Mouse (Mus musculus) limb, embryonic 15.5 days (tissue): ENCODE results near the gene Ddx5. TPM values are rescaled to one million over a fixed set of nuclear protein-coding genes. Genes with fewer than 3 reads are reported as not detected.
A peak's percentile ranks its signal among the peaks of the same experiment; 100 is the strongest.
"Not testable (repeated sequence)": the region's sequence is repeated elsewhere in the genome, so short reads cannot be mapped to it uniquely, and the experiment has no call there.

Experiments used
- ATAC-seq: fragments of 200-750 bp; cut with Nextera tagmentation; 2 replicates; pipeline ENCODE4 v1.8.0; 2017; ENCODE audit warnings: low read depth, moderate TSS enrichment; ENCODE audit not compliant: insufficient number of reproducible peaks, low FRiP score, low TSS enrichment
- H3K27ac ChIP-seq: fragments of 300-500 bp; sonication (generic); 2 replicates; pipeline ENCODE4 v1.5.1; 2015; ENCODE audit warnings: moderate library complexity, mild to moderate bottlenecking, inconsistent platforms
- H3K27me3 ChIP-seq: fragments of 300-500 bp; sonication (generic); 2 replicates; pipeline ENCODE4 v1.6.1; 2015; ENCODE audit warnings: inconsistent platforms
- H3K36me3 ChIP-seq: fragments of 300-500 bp; sonication (generic); 2 replicates; pipeline ENCODE4 v1.6.1; 2015; ENCODE audit warnings: inconsistent platforms
- H3K4me1 ChIP-seq: fragments of 300-500 bp; sonication (generic); 2 replicates; pipeline ENCODE4 v1.6.1; 2015; ENCODE audit warnings: inconsistent platforms
- H3K4me2 ChIP-seq: fragments of 300-500 bp; sonication (generic); 2 replicates; pipeline ENCODE4 v1.6.1; 2015; ENCODE audit warnings: mild to moderate bottlenecking, inconsistent platforms
- H3K4me3 ChIP-seq: fragments of 300-500 bp; sonication (generic); 2 replicates; pipeline ENCODE4 v1.5.1; 2015; ENCODE audit warnings: mild to moderate bottlenecking, inconsistent platforms
- H3K9ac ChIP-seq: fragments of 300-500 bp; sonication (generic); 2 replicates; pipeline ENCODE4 v1.6.1; 2015; ENCODE audit warnings: inconsistent platforms
- H3K9me3 ChIP-seq: fragments of 300-500 bp; sonication (generic); 2 replicates; pipeline ENCODE4 v1.6.1; 2016; ENCODE audit warnings: inconsistent platforms
- WGBS: fragments of 180-500 bp; shearing (Covaris S2); methylation state at CpG from one replicate; pipeline ENCODE4 v1.1.7; 2015; 5-methylcytosine and 5-hydroxymethylcytosine counted together
- polyA plus RNA-seq: library from polyadenylated mRNA; unstranded; fragments of >200 nt; fragmentation: Nextera tagmentation; extraction: Ambion mirVana; gene quantifications from 2 replicates; pipeline ENCODE4 v1.2.1, GENCODE M21; 2015

Gene Ddx5
- polyA plus RNA-seq, 1 experiment from 2014 or later: 288 TPM

- Histone ChIP-seq H3K9me3 (no peaks in the 10 kb centered on the region), H3K27me3 (no peaks in the 10 kb centered on the region), H3K4me1 (peaks cover 19% of the 10 kb centered on the region), H3K27ac (no peak overlapping the region), H3K9ac (no peak overlapping the region), H3K4me2 (no peak overlapping the region), H3K36me3 (peaks cover 82% of the 10 kb centered on the region), H3K4me3 (no peak overlapping the region)
- ATAC-seq: no peak
- WGBS: 90% methylated on average over 3 of the region's 3 CpGs
Observed at GRCm38 (mm10) chr11:106817156-106817555, 28.2 kb upstream of the Ddx5 start.

DNA sequence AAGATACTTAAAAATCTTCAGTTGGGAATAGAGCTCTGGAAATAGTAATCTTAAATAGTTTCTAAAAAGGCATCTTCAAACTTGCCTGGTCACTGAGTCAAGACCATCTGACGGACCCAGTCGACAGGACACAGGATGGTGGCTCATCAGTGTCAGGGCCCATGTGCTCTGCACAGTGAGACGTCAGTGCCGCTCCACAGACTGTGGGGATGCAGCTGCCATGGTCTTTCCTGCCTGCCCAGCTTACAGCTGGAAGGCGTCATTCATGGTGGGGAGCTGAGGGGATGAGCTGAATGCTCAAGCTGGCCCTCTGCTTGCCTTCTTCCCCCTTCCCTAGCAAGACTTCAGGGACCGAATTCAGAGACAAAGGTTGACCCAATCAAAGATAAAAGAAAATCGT lies 27.3 kb upstream of the Ddx5 start:
- Histone ChIP-seq H3K4me1 (peaks cover 17% of the 10 kb centered on the region), H3K9ac (no peak overlapping the region), H3K36me3 (peaks cover 84% of the 10 kb centered on the region), H3K4me3 (no peak overlapping the region), H3K27ac (no peak overlapping the region), H3K27me3 (no peaks in the 10 kb centered on the region), H3K9me3 (no peaks in the 10 kb centered on the region), H3K4me2 (no peak overlapping the region)
- WGBS: 75% methylated on average over 7 of the region's 7 CpGs
- ATAC-seq: no peak

- Histone ChIP-seq H3K36me3 (peaks cover 84% of the 10 kb centered on the region), H3K27ac (no peak overlapping the region), H3K4me2 (no peak overlapping the region), H3K4me3 (no peak overlapping the region), H3K27me3 (no peaks in the 10 kb centered on the region), H3K9ac (no peak overlapping the region), H3K4me1 (peaks cover 16% of the 10 kb centered on the region), H3K9me3 (no peaks in the 10 kb centered on the region)
- no peak for ATAC-seq
- 79% methylated on average over 2 of the region's 2 CpGs for whole genome bisulfite sequencing
Observed at GRCm38 (mm10) chr11:106815761-106816160, 26.8 kb upstream of the Ddx5 start.

DNA sequence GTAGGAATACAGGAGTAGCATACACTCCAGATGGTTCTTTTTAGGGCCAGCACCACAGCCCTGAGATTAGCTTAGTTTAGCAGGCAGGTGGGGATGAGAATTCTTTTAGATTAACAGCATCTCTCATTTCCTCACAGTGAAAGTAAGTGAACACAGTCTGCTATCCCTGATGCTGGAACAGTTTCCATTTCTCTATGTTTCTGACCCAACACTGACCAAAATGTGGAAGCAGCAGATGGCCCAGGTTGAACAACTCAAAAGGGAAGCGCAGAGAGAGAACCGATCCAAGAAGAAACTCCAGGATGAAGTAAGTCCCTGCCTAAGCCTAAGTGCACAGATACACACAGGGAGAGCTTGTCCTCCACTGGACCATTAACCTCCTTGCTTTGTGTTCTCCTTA lies 26.3 kb upstream of the Ddx5 start:
- Histone ChIP-seq H3K4me3 (no peak overlapping the region), H3K36me3 (peaks cover 82% of the 10 kb centered on the region), H3K9me3 (no peaks in the 10 kb centered on the region), H3K27ac (no peak overlapping the region), H3K9ac (no peak overlapping the region), H3K4me1 (peaks cover 16% of the 10 kb centered on the region), H3K4me2 (no peak overlapping the region), H3K27me3 (no peaks in the 10 kb centered on the region)
- 91% methylated on average over 2 of the region's 2 CpGs for WGBS
- no peak for ATAC-seq

GRCm38 (mm10) chr11:106814601-106815320 lies 25.8 kb upstream of the Ddx5 start:
- 69% methylated on average over 14 of the region's 14 CpGs for WGBS
- ATAC-seq: no peak
- H3K4me1 ChIP-seq: peaks cover 14% of the 10 kb centered on the region
- H3K27me3 ChIP-seq: no peaks in the 10 kb centered on the region
- H3K9ac ChIP-seq: no peak overlapping the region
- H3K4me2 ChIP-seq: no peak overlapping the region
- no peaks in the 10 kb centered on the region for H3K9me3 ChIP-seq
- peaks cover 84% of the 10 kb centered on the region for H3K36me3 ChIP-seq
- no peak overlapping the region for H3K27ac ChIP-seq
- H3K4me3 ChIP-seq: no peak overlapping the region

DNA sequence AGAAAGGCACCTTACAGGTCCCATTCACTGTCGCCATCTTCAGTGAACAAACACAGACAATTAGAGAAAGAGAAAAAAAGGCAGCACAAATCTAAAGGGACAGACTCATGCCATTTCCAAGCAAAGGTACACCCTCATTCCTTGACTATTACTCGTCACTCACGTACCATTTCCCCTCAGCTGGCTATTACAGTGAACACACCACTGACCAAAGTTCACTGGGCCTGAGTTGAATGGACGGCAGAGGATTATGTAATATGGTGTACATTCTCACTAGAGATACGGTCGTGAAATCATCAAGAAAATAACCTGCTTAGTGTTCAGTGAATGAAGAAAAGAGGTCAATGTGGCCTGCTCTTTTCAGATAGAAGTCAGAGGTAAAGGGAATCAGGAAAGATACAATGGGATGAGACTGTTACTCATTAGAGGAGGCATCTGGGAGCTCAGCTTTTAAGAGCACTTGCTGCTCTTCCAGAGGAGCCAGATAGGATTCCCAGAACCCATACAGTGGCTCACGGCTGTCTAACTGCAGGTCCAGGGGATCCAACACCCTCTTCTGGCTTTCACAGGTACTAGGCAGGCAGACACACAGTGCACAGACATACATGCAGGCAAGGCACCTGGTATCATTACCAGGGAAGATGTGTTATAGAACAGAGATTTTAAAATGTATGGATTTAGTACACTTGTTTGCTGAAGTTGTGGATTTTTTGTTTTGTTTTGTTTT lies 23.6 kb upstream of the Ddx5 start:
- Histone ChIP-seq H3K27ac (no peak overlapping the region), H3K4me3 (no peak overlapping the region), H3K36me3 (peaks cover 76% of the 10 kb centered on the region), H3K27me3 (no peaks in the 10 kb centered on the region), H3K9me3 (no peaks in the 10 kb centered on the region), H3K4me1 (no peaks in the 10 kb centered on the region), H3K9ac (no peak overlapping the region), H3K4me2 (no peak overlapping the region)
- WGBS: 92% methylated on average over 7 of the region's 7 CpGs
- no peak for ATAC-seq

GRCm38 (mm10) chr11:106807442-106807841 lies 18.5 kb upstream of the Ddx5 start:
- ATAC-seq, H3K27ac ChIP-seq, H3K4me3 ChIP-seq, H3K9ac ChIP-seq, H3K9me3 ChIP-seq, H3K27me3 ChIP-seq, H3K4me1 ChIP-seq, H3K4me2 ChIP-seq: not testable (repeated sequence)
- peaks cover 61% of the 10 kb centered on the region for H3K36me3 ChIP-seq
- 67% methylated on average over 1 of the region's 1 CpGs for WGBS

DNA sequence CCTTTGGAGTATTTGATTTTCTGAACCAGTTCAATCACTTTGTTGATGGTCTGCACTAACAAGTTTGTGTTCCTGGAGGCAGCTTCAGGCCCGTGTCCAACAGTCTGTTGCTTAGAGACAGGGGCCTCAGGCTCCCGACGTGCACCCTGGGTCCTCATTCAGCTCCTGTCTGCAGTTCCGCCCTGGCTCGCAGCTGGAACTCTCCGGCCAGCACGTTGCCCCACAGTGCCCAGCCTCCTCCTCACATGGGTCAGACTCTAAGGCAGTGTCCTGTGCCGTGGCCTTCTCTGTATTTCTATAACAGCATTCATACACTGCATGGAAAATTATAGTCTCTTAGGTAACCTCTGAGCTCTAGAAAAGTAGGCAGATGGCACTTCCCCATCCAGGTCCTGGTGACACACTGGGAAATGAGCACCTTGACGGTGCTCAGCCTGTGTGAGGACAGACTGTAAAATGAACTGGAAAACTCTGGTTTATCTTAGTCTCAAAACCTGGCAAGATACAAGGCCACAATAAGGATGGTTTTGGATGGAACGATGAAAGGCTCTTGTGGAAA lies 13.2 kb upstream of the Ddx5 start:
- 88% methylated on average over 10 of the region's 10 CpGs for WGBS
- no peak overlapping the region for H3K4me3 ChIP-seq

GRCm38 (mm10) chr11:106795679-106796078 lies 6.7 kb upstream of the Ddx5 start:
- peaks cover 13% of the 10 kb centered on the region for H3K4me1 ChIP-seq
- peak overlapping the region; percentile 73 for H3K27ac ChIP-seq
- H3K36me3 ChIP-seq: peaks cover 57% of the 10 kb centered on the region
- H3K4me2 ChIP-seq: no peak overlapping the region
- peak; percentile 69; the same call in 1 of the 2 replicates for ATAC-seq
- 0 out of 2 replicates have a peak overlapping the region, but pooled peaks have one; percentile 7 for H3K9ac ChIP-seq
- no peaks in the 10 kb centered on the region for H3K27me3 ChIP-seq
- WGBS: 19% methylated on average over 9 of the region's 9 CpGs
- no peaks in the 10 kb centered on the region for H3K9me3 ChIP-seq
- no peak overlapping the region for H3K4me3 ChIP-seq

More for the DNA sequence above, 13.2 kb upstream of the Ddx5 start:
- Histone ChIP-seq H3K9me3 (no peaks in the 10 kb centered on the region), H3K27me3 (no peaks in the 10 kb centered on the region), H3K4me2 (no peak overlapping the region), H3K9ac (no peak overlapping the region), H3K27ac (no peak overlapping the region), H3K36me3 (peaks cover 81% of the 10 kb centered on the region), H3K4me1 (no peaks in the 10 kb centered on the region)
- no peak for ATAC-seq

DNA sequence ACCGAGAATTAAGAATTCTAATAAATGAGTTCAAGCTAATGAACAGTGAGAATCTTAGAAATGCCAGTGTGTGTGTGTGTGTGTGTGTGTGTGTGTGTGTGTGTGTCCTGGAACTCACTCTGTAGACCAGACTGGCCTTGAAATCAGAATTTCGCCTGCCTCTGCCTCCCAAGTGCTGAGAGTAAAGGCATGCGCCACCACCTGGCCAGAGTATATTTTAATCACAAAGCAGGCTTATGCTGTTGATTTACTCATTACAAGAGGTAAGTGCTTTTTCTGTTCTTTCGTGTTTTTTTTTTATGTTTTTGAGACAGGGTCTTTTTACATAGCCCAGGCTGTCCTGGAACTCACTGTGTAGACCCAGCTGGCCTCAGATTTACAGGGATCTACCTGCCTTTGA lies 4.9 kb upstream of the Ddx5 start:
- Histone ChIP-seq H3K4me1 (peaks cover 17% of the 10 kb centered on the region), H3K9me3 (no peaks in the 10 kb centered on the region), H3K36me3 (peaks cover 40% of the 10 kb centered on the region), H3K4me2 (no peak overlapping the region), H3K4me3 (no peak overlapping the region), H3K27me3 (no peaks in the 10 kb centered on the region), H3K27ac (no peak overlapping the region), H3K9ac (no peak overlapping the region)
- WGBS: 84% methylated on average over 4 of the region's 4 CpGs
- ATAC-seq: no peak

GRCm38 (mm10) chr11:106789649-106790048 lies 664 bp upstream of the Ddx5 start:
- no peak for ATAC-seq
- Histone ChIP-seq H3K9ac (peak overlapping the region; percentile 84), H3K4me1 (peaks cover 15% of the 10 kb centered on the region), H3K36me3 (peaks cover 31% of the 10 kb centered on the region), H3K4me3 (peak overlapping the region; percentile 82), H3K27ac (peak overlapping the region; percentile 97), H3K9me3 (no peaks in the 10 kb centered on the region), H3K27me3 (no peaks in the 10 kb centered on the region), H3K4me2 (peak overlapping the region; percentile 69)
- WGBS: under 1% methylated on average over 6 of the region's 6 CpGs
